Mouse (Mus musculus) cerebellum, adult 2 months (tissue): ENCODE results near the gene Tbc1d7. TPM values are rescaled to one million over a fixed set of nuclear protein-coding genes. Genes with fewer than 3 reads are reported as not detected.

Experiments
- DNase-seq, 2 experiments: peaks; one replicate each; pipeline ENCODE4 v3.0.0; 2021
- H3K27ac ChIP-seq: fragments of 200-500 bp; 2 replicates; pipeline ENCODE4 v1.5.1; 2012; ENCODE audit warnings: low read length, control low read depth, inconsistent platforms; ENCODE audit not compliant: insufficient read depth
- H3K27me3 ChIP-seq: fragments of 200-500 bp; 2 replicates; pipeline ENCODE4 v1.6.1; 2012; ENCODE audit warnings: inconsistent platforms, mild to moderate bottlenecking, low read length, moderate library complexity; ENCODE audit not compliant: control insufficient read depth, insufficient read depth
- H3K4me1 ChIP-seq: fragments of 200-500 bp; 2 replicates; pipeline ENCODE4 v1.6.1; 2011; ENCODE audit warnings: low read length; ENCODE audit not compliant: control insufficient read depth, insufficient read depth
- H3K4me3 ChIP-seq: fragments of 200-500 bp; replicated peaks from 2 replicates; pipeline ENCODE3; 2011; ENCODE audit warnings: mild to moderate bottlenecking, low read depth, low read length, control low read depth; ENCODE audit not compliant: insufficient read depth
- CTCF ChIP-seq: fragments of 200-500 bp; IDR thresholded peaks from 2 replicates; pipeline ENCODE4 v1.5.1; 2011; ENCODE audit warnings: low read depth, mild to moderate bottlenecking, control low read depth, low read length, moderate library complexity, borderline replicate concordance; ENCODE audit not compliant: insufficient read depth
- POLR2A ChIP-seq: fragments of 200-500 bp; IDR thresholded peaks from 2 replicates; pipeline ENCODE4 v1.6.1; 2011; ENCODE audit warnings: low read length, control low read depth, borderline replicate concordance; ENCODE audit not compliant: insufficient read depth
- WGBS: fragments of 180-500 bp; shearing (Covaris S2); methylation state at CpG from one replicate; pipeline ENCODE4 v1.1.7; 2018; 5-methylcytosine and 5-hydroxymethylcytosine counted together
- polyA plus RNA-seq: library from polyadenylated mRNA; depleted of rRNA; stranded (reverse); fragments of >200 nt; gene quantifications from 2 replicates; pipeline ENCODE4 v1.2.3, GENCODE M21; 2012; rRNA removed

Gene Tbc1d7
- polyA plus RNA-seq, 1 experiment: 49.9 TPM

GRCm38 (mm10) chr13:43124683-43125074 is 46.6 kb downstream of the Tbc1d7 start:
- WGBS: 55% methylated on average over 4 of the region's 4 CpGs
- DNase-seq: no peak

GRCm38 (mm10) chr13:43123895-43124682 is 47.2 kb downstream of the Tbc1d7 start:
- no peak overlapping the region for H3K27ac ChIP-seq
- H3K27me3 ChIP-seq: no peaks in the 10 kb centered on the region
- H3K4me1 ChIP-seq: no peaks in the 10 kb centered on the region
- TF ChIP-seq CTCF (no peak), POLR2A (no peak)
- H3K4me3 ChIP-seq: no peak overlapping the region
- no peak for DNase-seq
- WGBS: 75% methylated on average over 17 of the region's 17 CpGs

More at GRCm38 (mm10) chr13:43124683-43125074, 46.6 kb downstream of the Tbc1d7 start:
- no peak overlapping the region for H3K4me3 ChIP-seq
- H3K27ac ChIP-seq: no peak overlapping the region
- no peaks in the 10 kb centered on the region for H3K4me1 ChIP-seq
- no peaks in the 10 kb centered on the region for H3K27me3 ChIP-seq
- TF ChIP-seq POLR2A (no peak), CTCF (no peak)

GRCm38 (mm10) chr13:43122306-43123070 is 48.8 kb downstream of the Tbc1d7 start:
- H3K4me3 ChIP-seq: no peak overlapping the region
- H3K27me3 ChIP-seq: no peaks in the 10 kb centered on the region
- TF ChIP-seq CTCF (no peak), POLR2A (no peak)
- no peaks in the 10 kb centered on the region for H3K4me1 ChIP-seq
- DNase-seq: no peak
- H3K27ac ChIP-seq: no peak overlapping the region
- WGBS: 63% methylated on average over 16 of the region's 16 CpGs

- 97% methylated on average over 3 of the region's 3 CpGs for WGBS
- DNase-seq: no peak
- no peak overlapping the region for H3K4me3 ChIP-seq
- peaks cover 16% of the 10 kb centered on the region for H3K4me1 ChIP-seq
- H3K27ac ChIP-seq: no peak overlapping the region
- no peak for TF ChIP-seq POLR2A
- TF ChIP-seq CTCF: no peak
- no peaks in the 10 kb centered on the region for H3K27me3 ChIP-seq
These were observed 58.2 kb downstream of the Tbc1d7 start for GRCm38 (mm10) chr13:43113141-43113540.

DNA sequence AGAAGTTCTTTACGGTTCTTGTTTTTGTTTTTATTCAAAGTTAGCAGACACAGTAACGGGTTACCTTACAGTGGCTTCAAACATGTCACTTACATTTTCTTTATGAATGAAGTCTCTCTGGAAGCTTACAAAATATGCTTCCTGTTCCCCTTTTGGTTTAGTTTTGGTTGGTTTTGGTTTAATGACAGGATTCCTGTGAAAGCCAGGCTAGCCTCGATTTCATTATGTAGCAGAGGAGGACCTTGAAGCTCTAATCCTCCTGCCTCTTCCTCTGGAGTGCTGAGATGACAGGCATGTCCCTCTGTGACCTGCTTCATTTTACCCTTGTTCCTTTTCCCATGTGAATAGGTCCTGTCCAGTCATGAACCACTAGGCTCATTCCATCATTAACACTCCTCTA is 58.6 kb downstream of the Tbc1d7 start:
- Histone ChIP-seq H3K4me3 (no peak overlapping the region), H3K27ac (no peak overlapping the region), H3K27me3 (no peaks in the 10 kb centered on the region), H3K4me1 (peaks cover 16% of the 10 kb centered on the region)
- DNase-seq: no peak
- TF ChIP-seq CTCF: no peak
- no peak for TF ChIP-seq POLR2A
- 23% methylated on average over 3 of the region's 3 CpGs for WGBS

DNA sequence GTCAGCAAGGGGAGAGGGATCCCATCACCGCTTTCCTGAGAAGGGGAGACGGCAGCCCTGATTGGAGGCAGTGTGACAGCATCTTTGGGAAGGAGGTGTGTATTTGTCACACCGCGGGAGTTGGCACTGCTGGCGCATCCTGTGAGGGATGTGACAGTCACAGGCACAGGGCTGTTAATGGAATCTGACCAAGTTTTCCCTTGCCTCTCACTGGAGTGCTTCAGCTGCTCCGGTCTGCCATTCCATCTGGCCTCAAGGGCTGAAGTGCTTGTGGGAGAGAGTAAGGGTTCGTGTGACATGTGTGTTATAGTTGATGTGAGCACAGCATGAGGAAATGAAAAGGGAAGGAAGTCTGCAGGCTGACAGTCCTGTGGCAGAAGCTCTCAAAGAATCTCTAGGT is 59.0 kb downstream of the Tbc1d7 start:
- peak; percentile 86 to 96 for DNase-seq
- no peaks in the 10 kb centered on the region for H3K27me3 ChIP-seq
- TF ChIP-seq POLR2A (no peak), CTCF (0 out of 2 replicates have a peak, but pooled peaks have one; percentile 12)
- H3K4me3 ChIP-seq: peak overlapping the region; percentile 37
- peaks cover 16% of the 10 kb centered on the region for H3K4me1 ChIP-seq
- H3K27ac ChIP-seq: peak overlapping the region; percentile 63
- 6% methylated on average over 7 of the region's 7 CpGs for WGBS

GRCm38 (mm10) chr13:43104496-43104895 is 66.8 kb downstream of the Tbc1d7 start:
- no peak overlapping the region for H3K4me3 ChIP-seq
- no peaks in the 10 kb centered on the region; the same call in 1 of the 2 replicates for H3K4me1 ChIP-seq
- H3K27me3 ChIP-seq: no peaks in the 10 kb centered on the region
- TF ChIP-seq CTCF: 0 out of 2 replicates have a peak, but pooled peaks have one; percentile 21
- TF ChIP-seq POLR2A: no peak
- H3K27ac ChIP-seq: no peak overlapping the region
- DNase-seq: no peak
- WGBS: 98% methylated on average over 9 of the region's 9 CpGs

DNA sequence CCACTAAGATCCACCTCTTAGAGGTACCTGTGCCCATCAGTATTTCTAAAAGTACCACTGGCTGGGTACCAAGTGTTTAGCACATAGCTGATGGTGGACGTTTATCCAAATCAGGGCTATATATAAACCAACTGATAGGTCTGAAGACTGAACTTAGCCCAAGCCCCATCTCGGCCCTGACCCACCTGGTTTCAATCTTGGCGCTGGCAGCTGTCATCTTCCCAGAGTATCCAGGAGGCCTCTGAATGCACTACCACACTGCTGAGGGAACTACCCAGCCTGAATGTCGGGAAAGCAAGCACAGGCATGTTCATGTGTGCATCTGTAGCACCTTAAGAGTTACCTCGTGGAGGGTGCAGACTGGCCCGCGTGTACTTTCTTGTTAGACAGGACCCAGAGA is 68.4 kb downstream of the Tbc1d7 start:
- no peaks in the 10 kb centered on the region; the same call in 1 of the 2 replicates for H3K4me1 ChIP-seq
- DNase-seq: no peak
- no peak overlapping the region for H3K4me3 ChIP-seq
- H3K27me3 ChIP-seq: no peaks in the 10 kb centered on the region
- no peak for TF ChIP-seq CTCF
- no peak for TF ChIP-seq POLR2A
- H3K27ac ChIP-seq: no peak overlapping the region
- WGBS: 64% methylated on average over 7 of the region's 7 CpGs

Other genes starting within 250 kb of the Tbc1d7 start
- 47.5 and 53.1 TPM in 2 replicates for gene Gfod1, start 132.7 kb upstream of the Tbc1d7 start, polyA plus RNA-seq
- gene Sirt5, start 194.0 kb upstream of the Tbc1d7 start, polyA plus RNA-seq: 27.7 and 29.6 TPM in 2 replicates
- gene Nol7, start 226.9 kb upstream of the Tbc1d7 start, polyA plus RNA-seq: 126 and 127 TPM in 2 replicates